Mouse (Mus musculus) cerebellum, adult 11 months (tissue): ENCODE results near the gene Lrp10.

Source experiments
- DNase-seq: peaks from one replicate; pipeline ENCODE4 v3.0.0; 2022

Lrp10 gene

GRCm38 (mm10) chr14:54435194-54435918 lies 28.6 kb upstream of the Lrp10 start:
- no peak for DNase-seq

- DNase-seq, result no peak
These were observed 24.8 kb upstream of the Lrp10 start for GRCm38 (mm10) chr14:54439155-54439554.

- no peak for DNase-seq
These were observed 24.3 kb upstream of the Lrp10 start for GRCm38 (mm10) chr14:54439610-54440009.

- no peak for DNase-seq
These were observed 23.4 kb upstream of the Lrp10 start for GRCm38 (mm10) chr14:54440538-54440937.

- no peak for DNase-seq
These were observed 22.6 kb upstream of the Lrp10 start for GRCm38 (mm10) chr14:54441365-54441764.

GRCm38 (mm10) chr14:54442548-54442947 lies 21.4 kb upstream of the Lrp10 start:
- DNase-seq, result no peak

GRCm38 (mm10) chr14:54443196-54443595 lies 20.7 kb upstream of the Lrp10 start:
- DNase-seq, result no peak

- DNase-seq, result no peak
These were observed 20.0 kb upstream of the Lrp10 start for GRCm38 (mm10) chr14:54443712-54444618.

GRCm38 (mm10) chr14:54445476-54445875 lies 18.5 kb upstream of the Lrp10 start:
- DNase-seq, result no peak

- no peak for DNase-seq
These were observed 10.4 kb upstream of the Lrp10 start for GRCm38 (mm10) chr14:54453566-54453965.

- no peak for DNase-seq
These were observed 9.0 kb upstream of the Lrp10 start for GRCm38 (mm10) chr14:54454669-54455528.

GRCm38 (mm10) chr14:54457907-54458569 lies 5.9 kb upstream of the Lrp10 start:
- DNase-seq, result no peak

- no peak for DNase-seq
These were observed 1.8 kb upstream of the Lrp10 start for GRCm38 (mm10) chr14:54462146-54462545.

- no peak for DNase-seq
These were observed 604 bp upstream of the Lrp10 start for GRCm38 (mm10) chr14:54463108-54463958.

GRCm38 (mm10) chr14:54464293-54465005 lies 512 bp downstream of the Lrp10 start:
- DNase-seq, result peak; percentile 61

GRCm38 (mm10) chr14:54471467-54471866 lies 7.5 kb downstream of the Lrp10 start:
- DNase-seq, result no peak

- no peak for DNase-seq
These were observed 8.7 kb downstream of the Lrp10 start for GRCm38 (mm10) chr14:54472671-54473070.

- DNase-seq, result no peak
These were observed 10.8 kb downstream of the Lrp10 start for GRCm38 (mm10) chr14:54474744-54475143.

- DNase-seq, result peak; percentile 75
These were observed 12.3 kb downstream of the Lrp10 start, which contains the start of gene Rem2 for GRCm38 (mm10) chr14:54475941-54476844. TSS of gene Rem2 (plus strand) at chr14:54476100.
